27 mouse cellular contexts compared by ENCODE assay signal in genomic region chr2:141728998-141729397, GRCm38 (mm10).
DNase-seq lines count a peak whose midpoint lies in the region; ATAC-seq lines count a peak whose summit lies in the region.
"Had no signal": no experiment of that assay in that cellular context is flagged by ENCODE, and none has a peak within 500 bp of the region (broad histone marks: within the 10 kb centered on the region; RNA-seq: fewer than 3 reads in every experiment).

No protein-coding gene starts in this region.

- H3K9ac ChIP-seq in limb, embryonic 12.5 days (replicated peaks), result no peak overlapping the region
- H3K9ac ChIP-seq in limb, embryonic 15.5 days, result no peak overlapping the region
- H3K9ac ChIP-seq: forebrain, postnatal 0 days; heart, embryonic 13.5 days; hindbrain, embryonic 12.5 days; hindbrain, embryonic 15.5 days had no signal

- no peak overlapping the region for H3K4me2 ChIP-seq in limb, embryonic 12.5 days
- no peak overlapping the region for H3K4me2 ChIP-seq in limb, embryonic 15.5 days
- H3K4me2 ChIP-seq: heart, embryonic 13.5 days; hindbrain, embryonic 12.5 days; hindbrain, embryonic 15.5 days had no signal

- H3K27me3 ChIP-seq in limb, embryonic 12.5 days, result no peaks in the 10 kb centered on the region
- no peaks in the 10 kb centered on the region for H3K27me3 ChIP-seq in limb, embryonic 15.5 days
- H3K27me3 ChIP-seq: CH12.LX; heart, embryonic 13.5 days; hindbrain, embryonic 12.5 days; hindbrain, embryonic 15.5 days; Patski had no signal

- DNase-seq in embryo, embryonic 11 days, result peak; percentile 18
- DNase-seq in embryo, embryonic 10.5 days (ENCODE audit: low spot score), result no peak
- DNase-seq in forelimb bud, embryonic 11.5 days (ENCODE audit: low read depth, low spot score), result peak; percentile 41
- DNase-seq in cerebellum, adult 9-10 months, result no peak
- no peak for DNase-seq in thymus, postnatal 0 days (ENCODE audit: low spot score)
- DNase-seq in right cerebral cortex, postnatal 25 days, result no peak
- DNase-seq: adrenal gland, adult 2 months; adrenal gland, postnatal 14 days; B cell, adult 2 months; cerebellum, adult 11 months; cerebellum, adult 2 months; cerebellum, postnatal 10 days; cerebellum, postnatal 36 days; forebrain, postnatal 0 days; gastrocnemius, postnatal 25 days; heart, adult 18-20 months; heart, postnatal 14 days had no signal

- no peak overlapping the region for H3K4me3 ChIP-seq in limb, embryonic 12.5 days (replicated peaks)
- no peak overlapping the region for H3K4me3 ChIP-seq in limb, embryonic 15.5 days
- H3K4me3 ChIP-seq: heart, embryonic 10.5 days; heart, embryonic 13.5 days; hindbrain, embryonic 12.5 days; hindbrain, embryonic 15.5 days had no signal

- H3K4me1 ChIP-seq in limb, embryonic 12.5 days (replicated peaks), result peaks cover 15% of the 10 kb centered on the region
- peaks cover 15% of the 10 kb centered on the region; the same call in 1 of the 2 replicates for H3K4me1 ChIP-seq in limb, embryonic 15.5 days
- H3K4me1 ChIP-seq: heart, embryonic 10.5 days; heart, embryonic 13.5 days; hindbrain, embryonic 12.5 days; hindbrain, embryonic 15.5 days had no signal

- 32% methylated on average over 4 of the region's 4 CpGs for WGBS in limb, embryonic 12.5 days
- WGBS in limb, embryonic 15.5 days, result 41% methylated on average over 4 of the region's 4 CpGs

- H3K9me3 ChIP-seq in limb, embryonic 12.5 days, result no peaks in the 10 kb centered on the region
- H3K9me3 ChIP-seq in limb, embryonic 15.5 days, result no peaks in the 10 kb centered on the region
- H3K9me3 ChIP-seq: heart, embryonic 10.5 days; heart, embryonic 13.5 days; hindbrain, embryonic 12.5 days; hindbrain, embryonic 15.5 days had no signal

- H3K36me3 ChIP-seq in limb, embryonic 12.5 days, result no peaks in the 10 kb centered on the region
- no peaks in the 10 kb centered on the region for H3K36me3 ChIP-seq in limb, embryonic 15.5 days
- H3K36me3 ChIP-seq: G1E; heart, embryonic 10.5 days; heart, embryonic 13.5 days; hindbrain, embryonic 12.5 days; hindbrain, embryonic 15.5 days had no signal

- peak; percentile 73; the same call in 1 of the 2 replicates for ATAC-seq in limb, embryonic 12.5 days (ENCODE audit: insufficient number of reproducible peaks, insufficient read depth, low FRiP score, low TSS enrichment, low read depth)
- ATAC-seq in limb, embryonic 15.5 days (ENCODE audit: insufficient number of reproducible peaks, low FRiP score, low TSS enrichment, low read depth), result no peak
- ATAC-seq: forebrain, embryonic 14.5 days; forebrain, postnatal 0 days; Patski had no signal

- H3K27ac ChIP-seq in limb, embryonic 12.5 days, result peak overlapping the region; percentile 64
- peak overlapping the region; percentile 43; the same call in 1 of the 2 replicates for H3K27ac ChIP-seq in limb, embryonic 15.5 days
- H3K27ac ChIP-seq: heart, embryonic 10.5 days; heart, embryonic 13.5 days; hindbrain, embryonic 12.5 days; hindbrain, embryonic 15.5 days had no signal

Comparison
In these comparisons a context has a peak if more than half of its experiments do, and no peak if none do; other contexts are left out.
1. DNase-seq: peak in embryo, embryonic 11 days (single experiment) and forelimb bud, embryonic 11.5 days (single experiment); none in embryo, embryonic 10.5 days (single experiment), cerebellum, adult 9-10 months (single experiment), thymus, postnatal 0 days (single experiment) and right cerebral cortex, postnatal 25 days (single experiment).